Mouse (Mus musculus): ENCODE results near the gene Gm49450.

GRCm38 (mm10) chr15:98983431-98984081 is 30.2 kb upstream of the Gm49450 start:
- TF ChIP-seq CTCF (IDR thresholded peaks at IDR 0.05; ENCODE audit: low read depth), result no peak
- no peak for TF ChIP-seq EP300 (IDR thresholded peaks at IDR 0.05; ENCODE audit: low read depth)

Data from heart, postnatal 0 days (tissue).